Comparison of ENCODE assay signal across 11 mouse cellular contexts in genomic region chr2:158094846-158095245, GRCm38 (mm10). TPM values are rescaled to one million over a fixed set of nuclear protein-coding genes. Genes with fewer than 3 reads are reported as not detected.
DNase-seq lines count a peak whose midpoint lies in the region; ATAC-seq lines count a peak whose summit lies in the region.
"Had no signal": no experiment of that assay in that cellular context is flagged by ENCODE, and none has a peak within 500 bp of the region (broad histone marks: within the 10 kb centered on the region; RNA-seq: fewer than 3 reads in every experiment).

No protein-coding gene starts in this region.

- no peaks in the 10 kb centered on the region for H3K27me3 ChIP-seq in stomach, embryonic 15.5 days (replicated peaks)
- H3K27me3 ChIP-seq in midbrain, embryonic 10.5 days (ENCODE audit: low read depth, poor library complexity, severe bottlenecking), result no peaks in the 10 kb centered on the region
- H3K27me3 ChIP-seq: midbrain, embryonic 15.5 days had no signal

- peak; percentile 28; the same call in 1 of the 2 replicates for ATAC-seq in stomach, embryonic 15.5 days (ENCODE audit: insufficient read depth, low FRiP score, low read depth)
- ATAC-seq: hindbrain, postnatal 0 days; midbrain, embryonic 15.5 days had no signal

- no peaks in the 10 kb centered on the region for H3K9me3 ChIP-seq in stomach, embryonic 15.5 days
- no peaks in the 10 kb centered on the region for H3K9me3 ChIP-seq in midbrain, embryonic 10.5 days (replicated peaks)
- H3K9me3 ChIP-seq: midbrain, embryonic 15.5 days had no signal

- H3K27ac ChIP-seq in stomach, embryonic 15.5 days, result peak overlapping the region; percentile 72
- H3K27ac ChIP-seq in midbrain, embryonic 10.5 days (replicated peaks), result no peak overlapping the region
- H3K27ac ChIP-seq: hindbrain, postnatal 0 days; midbrain, embryonic 15.5 days had no signal

- no peaks in the 10 kb centered on the region for H3K36me3 ChIP-seq in stomach, embryonic 15.5 days
- H3K36me3 ChIP-seq in midbrain, embryonic 10.5 days, result no peaks in the 10 kb centered on the region
- H3K36me3 ChIP-seq: midbrain, embryonic 15.5 days had no signal

- DNase-seq in kidney, postnatal 14 days, result peak; percentile 53
- no peak for DNase-seq in kidney, postnatal 25 days
- DNase-seq in cerebellum, adult 18-20 months, result peak; percentile 65 to 72
- DNase-seq in cerebellum, postnatal 25 days, result peak; percentile 67 to 70
- no peak for DNase-seq in spleen, postnatal 10 days (ENCODE audit: low spot score in 2 of 2)
- no peak for DNase-seq in midbrain, embryonic 10.5 days (ENCODE audit: low spot score)
- DNase-seq: adrenal gland, postnatal 25 days had no signal

- 48% methylated on average over 5 of the region's 5 CpGs for WGBS in stomach, embryonic 15.5 days
- 78% methylated on average over 5 of the region's 5 CpGs for WGBS in midbrain, embryonic 10.5 days

- H3K4me1 ChIP-seq in stomach, embryonic 15.5 days, result peaks cover 35% of the 10 kb centered on the region
- peaks cover 8% of the 10 kb centered on the region for H3K4me1 ChIP-seq in midbrain, embryonic 10.5 days
- H3K4me1 ChIP-seq: midbrain, embryonic 15.5 days had no signal

- H3K9ac ChIP-seq in stomach, embryonic 15.5 days, result no peak overlapping the region
- H3K9ac ChIP-seq: midbrain, embryonic 15.5 days had no signal

- H3K4me3 ChIP-seq in stomach, embryonic 15.5 days (replicated peaks), result no peak overlapping the region
- H3K4me3 ChIP-seq in midbrain, embryonic 10.5 days, result no peak overlapping the region
- H3K4me3 ChIP-seq: erythroblast, embryonic 14.5 days; midbrain, embryonic 15.5 days had no signal

- no peak overlapping the region for H3K4me2 ChIP-seq in stomach, embryonic 15.5 days
- H3K4me2 ChIP-seq: midbrain, embryonic 15.5 days had no signal

RNA-seq across cellular contexts. Expression of gene Tgm2, which starts 51.4 kb away (rescaled TPM):
- polyA plus RNA-seq in stomach, embryonic 15.5 days (2015; fragmentation: Nextera tagmentation; extraction: Ambion mirVana), result 91.7 and 93.1 TPM in 2 replicates
- 9.0 and 10.0 TPM in 2 replicates for polyA plus RNA-seq in midbrain, embryonic 10.5 days (2016; fragmentation: Nextera tagmentation; extraction: Ambion mirVana)

Comparison
In these comparisons a context has a peak if more than half of its experiments do, and no peak if none do; other contexts are left out.
1. DNase-seq: peak in kidney, postnatal 14 days (single experiment), cerebellum, adult 18-20 months (2 of 2) and cerebellum, postnatal 25 days (2 of 2); none in kidney, postnatal 25 days (0 of 2), spleen, postnatal 10 days (0 of 2) and midbrain, embryonic 10.5 days (single experiment).